Mouse (Mus musculus) brain, embryonic 14.5 days (tissue): Measurements from ENCODE around the gene Gm44503.
A peak's percentile ranks its signal among the peaks of the same experiment; 100 is the strongest.

Experiments
- CTCF ChIP-seq: fragments of 200-500 bp; IDR thresholded peaks from 2 replicates; pipeline ENCODE4 v1.5.1; 2012; ENCODE audit warnings: inconsistent platforms, mild to moderate bottlenecking, moderate library complexity, borderline replicate concordance; ENCODE audit not compliant: insufficient read depth, insufficient read length; ENCODE audit errors: extremely low read depth
- POLR2A ChIP-seq: fragments of 200-500 bp; IDR thresholded peaks from 2 replicates; pipeline ENCODE4 v1.6.1; 2012; ENCODE audit warnings: mild to moderate bottlenecking, inconsistent platforms, borderline replicate concordance; ENCODE audit not compliant: poor library complexity, insufficient read depth, insufficient read length, severe bottlenecking; ENCODE audit errors: extremely low read depth

GRCm38 (mm10) chr9:72954746-72955145 is 3.9 kb upstream of the Gm44503 start:
- TF ChIP-seq CTCF: peak; percentile 57; the same call in 1 of the 2 replicates
- no peak for TF ChIP-seq POLR2A
